Mouse (Mus musculus) adrenal gland, adult 8-10 months (tissue): ENCODE data around the gene Trap1. TPM values are rescaled to one million over a fixed set of nuclear protein-coding genes. Genes with fewer than 3 reads are reported as not detected.
"Not testable (repeated sequence)": the region's sequence is repeated elsewhere in the genome, so short reads cannot be mapped to it uniquely, and the experiment has no call there.

Source experiments
- DNase-seq: peaks from one replicate; pipeline ENCODE4 v3.0.0; 2022
- microRNA-seq, 2 experiments: library from miRNA; unstranded; fragments of <30 nt; microRNA quantifications; one replicate each; pipeline ENCODE4 v1.2.0; 2022
- total RNA-seq, 4 experiments: library from RNA; stranded (reverse); gene quantifications; 2 replicates each; pipeline ENCODE4 v1.2.4; 2022

Trap1 gene
- total RNA-seq, 4 experiments from 2014 or later = 151 to 221 (median 194) TPM

- no peak for DNase-seq
Observed at GRCm38 (mm10) chr16:4035575-4035974, 42.1 kb downstream of the Trap1 start.

- no peak for DNase-seq
Observed at GRCm38 (mm10) chr16:4034476-4034875, 43.2 kb downstream of the Trap1 start.

DNA sequence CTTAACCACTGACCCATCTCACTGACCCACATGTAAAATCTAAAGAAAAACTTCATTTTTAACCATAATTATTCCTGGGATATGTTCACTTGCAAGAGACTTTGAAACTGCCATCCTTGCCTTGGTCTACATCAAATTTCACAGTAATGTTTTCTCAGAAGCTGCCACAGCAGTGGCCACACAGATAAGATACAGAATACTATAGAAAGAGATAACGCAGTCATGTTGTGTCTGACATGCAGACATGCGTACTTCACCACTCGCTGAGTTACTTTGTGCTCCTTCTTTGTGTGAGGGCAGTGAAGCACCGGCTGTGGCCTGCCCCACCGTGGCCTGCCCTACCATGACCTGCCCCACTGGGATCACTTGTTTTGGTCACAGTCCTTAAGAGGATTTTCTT is 43.7 kb downstream of the Trap1 start:
- no peak for DNase-seq

DNA sequence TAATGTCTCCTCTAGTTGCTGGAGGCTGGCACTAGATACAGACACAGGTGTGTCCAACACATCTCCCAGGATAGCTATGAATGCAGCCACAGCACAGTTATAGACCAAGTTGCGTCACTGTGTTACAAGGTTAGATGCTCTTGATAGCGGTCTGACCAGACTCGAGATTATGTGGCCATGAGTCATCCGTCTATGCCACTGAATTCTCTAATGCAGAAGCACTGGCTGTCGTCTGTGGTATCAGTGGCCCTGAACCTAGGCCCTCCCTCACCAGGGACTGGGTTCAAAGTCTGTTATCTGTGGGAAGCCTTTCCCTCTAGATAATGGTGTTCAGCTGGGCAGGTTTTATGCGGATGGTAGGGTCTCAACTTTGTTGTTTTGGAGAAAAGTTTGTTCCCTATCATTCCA is 45.3 kb downstream of the Trap1 start:
- peak; percentile 74 for DNase-seq

DNA sequence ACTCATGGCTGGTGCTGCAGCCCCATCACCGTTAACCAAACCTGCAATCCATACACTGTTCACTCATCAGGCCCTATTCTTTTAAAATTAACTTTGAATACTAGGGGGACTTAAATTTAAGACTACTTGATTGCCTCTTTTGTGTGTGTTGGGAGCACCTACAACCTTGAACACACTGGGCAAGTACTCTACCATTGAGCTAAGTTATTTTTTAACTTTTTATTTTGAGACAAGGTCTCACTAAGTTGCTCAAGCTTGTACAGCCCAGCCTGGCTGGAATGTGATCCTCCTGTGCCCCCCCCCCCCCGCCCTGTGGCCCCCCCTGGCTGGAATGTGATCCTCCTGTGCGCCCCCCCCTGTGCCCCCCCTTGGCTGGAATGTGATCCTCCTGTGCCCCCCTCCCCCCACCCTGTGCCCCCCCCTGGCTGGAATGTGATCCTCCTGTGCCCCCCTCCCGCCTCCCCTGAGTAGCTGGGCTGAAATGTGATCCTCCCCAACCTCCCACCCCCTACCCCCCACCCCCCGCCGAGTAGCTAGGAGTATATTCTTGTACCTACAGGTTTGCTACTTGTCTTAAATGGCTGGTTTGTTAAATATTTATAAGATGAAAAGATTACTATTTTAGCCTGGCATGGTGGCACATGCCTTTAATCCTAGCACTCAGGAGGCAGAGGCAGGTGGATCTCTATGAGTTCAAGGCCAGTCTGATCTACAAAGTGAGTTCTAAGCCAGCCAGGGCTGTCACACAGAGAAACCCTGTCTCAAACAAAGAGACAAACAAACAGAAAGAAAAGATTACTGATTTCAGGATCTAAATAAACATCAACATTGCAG is 46.0 kb downstream of the Trap1 start:
- no peak for DNase-seq

DNA sequence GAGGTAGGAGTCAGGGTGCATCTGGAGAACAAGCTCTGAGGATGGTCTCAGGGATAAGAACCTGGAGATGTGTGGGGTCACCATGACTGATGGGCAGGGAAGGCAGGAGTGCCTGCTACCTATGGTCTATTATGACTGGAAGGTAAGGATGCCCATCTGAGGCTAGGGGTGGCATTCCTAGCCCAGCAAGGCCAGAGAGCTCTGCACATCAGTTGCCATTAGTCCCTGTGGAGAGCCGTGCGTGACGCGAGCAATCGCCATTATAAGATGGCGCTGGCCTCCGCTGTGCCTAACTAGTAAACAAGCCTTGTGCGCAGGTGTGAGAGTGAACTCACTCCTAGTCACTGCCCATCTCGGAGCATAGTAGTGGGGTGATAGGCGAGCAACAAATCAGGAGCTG is 47.1 kb downstream of the Trap1 start:
- no peak for DNase-seq

DNA sequence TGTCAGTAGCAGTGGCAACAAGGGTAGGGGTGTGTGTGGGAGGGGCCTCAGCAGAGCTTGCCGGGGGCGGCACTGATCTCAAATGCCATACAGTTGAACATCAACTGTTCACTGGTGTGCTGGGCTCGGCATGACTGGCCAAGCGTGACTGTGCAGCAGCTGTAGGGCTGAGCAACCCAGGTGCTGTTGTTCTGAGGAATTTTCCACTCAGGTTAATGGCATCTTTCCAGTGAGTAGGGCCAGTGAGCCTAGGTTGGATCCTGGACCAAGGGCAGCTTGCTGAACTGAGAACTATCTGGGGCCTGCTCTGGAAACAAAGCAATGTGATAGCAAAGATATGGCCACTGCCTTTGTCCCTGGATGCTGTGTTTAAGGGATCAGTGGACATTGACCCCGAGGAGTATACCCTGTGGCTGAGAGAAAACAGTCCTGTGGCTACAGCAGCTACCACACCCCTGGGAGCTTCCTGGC is 48.2 kb downstream of the Trap1 start:
- no peak for DNase-seq

DNA sequence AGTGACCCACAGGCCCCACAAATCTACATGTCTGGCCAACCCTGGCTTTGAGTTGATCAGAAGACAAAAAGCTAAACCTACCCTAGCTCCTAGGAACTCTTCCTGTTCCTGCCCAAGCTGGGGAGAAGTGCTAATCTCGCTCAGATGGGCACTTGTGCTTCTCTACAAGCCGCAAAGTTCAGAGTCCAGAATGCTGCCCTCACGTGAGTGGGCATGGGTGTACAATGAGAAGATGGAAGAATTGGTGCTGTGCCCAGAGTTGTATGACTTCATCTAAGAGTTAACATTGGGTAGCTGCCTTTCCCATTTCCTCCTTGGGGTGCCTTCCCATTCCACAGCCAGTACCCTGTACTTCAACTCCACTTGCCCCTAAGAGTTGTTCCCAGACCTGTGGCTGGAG is 50.4 kb downstream of the Trap1 start:
- DNase-seq = no peak

GRCm38 (mm10) chr16:4026672-4027071 is 51.0 kb downstream of the Trap1 start:
- no peak for DNase-seq

DNA sequence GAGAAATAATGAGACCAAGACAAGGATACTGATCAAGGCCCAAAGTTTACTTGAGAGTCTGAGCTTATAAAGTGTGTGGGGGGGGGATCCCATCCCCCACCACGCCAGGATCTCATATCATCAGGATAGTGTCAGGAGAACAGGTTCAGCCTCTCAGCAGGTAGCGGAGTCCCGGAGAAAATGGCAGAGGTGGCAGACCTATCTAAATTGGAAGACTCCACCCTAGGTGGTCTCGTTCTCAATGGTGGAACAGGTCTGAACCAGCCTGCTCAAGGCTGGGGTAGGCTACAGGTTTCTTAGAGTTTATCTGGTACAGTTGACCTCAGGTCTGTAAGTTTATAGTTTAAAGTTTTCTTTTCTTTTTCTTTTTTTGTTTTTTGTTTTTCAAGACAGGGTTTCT is 54.9 kb downstream of the Trap1 start:
- no peak for DNase-seq

- no peak for DNase-seq
Observed at GRCm38 (mm10) chr16:4021241-4021640, 56.4 kb downstream of the Trap1 start.

- not testable (repeated sequence) for DNase-seq
Observed at GRCm38 (mm10) chr16:4017466-4017865, 60.2 kb downstream of the Trap1 start.

DNA sequence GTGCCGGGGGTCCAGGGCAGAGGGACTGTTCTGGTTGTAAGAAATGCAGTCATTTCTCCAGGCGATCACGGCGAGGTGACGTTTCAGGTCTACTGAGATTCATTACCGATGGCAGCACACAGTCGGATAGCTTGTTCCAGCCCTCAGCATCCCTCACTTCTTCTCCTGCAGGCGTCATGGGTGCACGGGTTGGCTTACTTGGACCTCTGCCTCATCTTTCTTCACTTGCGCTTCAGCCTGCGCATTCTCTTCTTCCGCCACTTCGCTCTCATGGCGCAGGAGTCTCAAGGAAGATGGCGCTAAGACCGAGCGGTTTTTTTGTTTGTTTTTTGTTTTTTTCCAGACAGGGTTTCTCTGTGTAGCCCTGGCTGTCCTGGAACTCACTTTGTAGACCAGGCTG is 60.8 kb downstream of the Trap1 start:
- DNase-seq = not testable (repeated sequence)

DNA sequence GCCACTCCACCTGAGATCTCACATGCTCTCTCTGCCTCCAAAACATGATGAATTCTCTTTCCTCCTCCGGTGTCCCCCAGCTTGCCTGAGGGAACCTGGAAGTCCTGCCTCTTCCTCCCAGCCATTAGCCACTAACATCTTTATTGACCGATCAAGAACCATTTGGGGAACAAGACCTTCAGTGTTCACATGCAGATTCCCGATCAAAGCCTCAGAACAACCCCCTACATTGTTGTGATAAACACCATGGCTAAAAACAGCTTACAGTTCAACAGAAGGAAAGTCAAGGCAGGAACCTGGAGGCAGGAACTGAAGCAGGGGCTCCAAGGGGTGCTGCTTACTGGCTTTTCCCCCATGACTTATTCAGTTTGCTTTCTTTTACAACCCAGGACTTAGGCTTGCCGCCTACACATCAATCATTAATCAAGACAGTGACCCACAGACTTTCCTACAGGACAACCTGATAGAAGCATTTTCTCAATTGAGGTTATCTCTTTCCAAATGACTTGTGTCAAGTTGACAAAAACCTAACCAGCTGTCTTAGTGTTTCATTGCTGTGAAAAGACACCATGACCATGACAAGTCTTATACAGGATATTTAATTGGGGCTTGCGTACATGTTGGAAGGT is 63.5 kb downstream of the Trap1 start:
- DNase-seq = no peak

DNA sequence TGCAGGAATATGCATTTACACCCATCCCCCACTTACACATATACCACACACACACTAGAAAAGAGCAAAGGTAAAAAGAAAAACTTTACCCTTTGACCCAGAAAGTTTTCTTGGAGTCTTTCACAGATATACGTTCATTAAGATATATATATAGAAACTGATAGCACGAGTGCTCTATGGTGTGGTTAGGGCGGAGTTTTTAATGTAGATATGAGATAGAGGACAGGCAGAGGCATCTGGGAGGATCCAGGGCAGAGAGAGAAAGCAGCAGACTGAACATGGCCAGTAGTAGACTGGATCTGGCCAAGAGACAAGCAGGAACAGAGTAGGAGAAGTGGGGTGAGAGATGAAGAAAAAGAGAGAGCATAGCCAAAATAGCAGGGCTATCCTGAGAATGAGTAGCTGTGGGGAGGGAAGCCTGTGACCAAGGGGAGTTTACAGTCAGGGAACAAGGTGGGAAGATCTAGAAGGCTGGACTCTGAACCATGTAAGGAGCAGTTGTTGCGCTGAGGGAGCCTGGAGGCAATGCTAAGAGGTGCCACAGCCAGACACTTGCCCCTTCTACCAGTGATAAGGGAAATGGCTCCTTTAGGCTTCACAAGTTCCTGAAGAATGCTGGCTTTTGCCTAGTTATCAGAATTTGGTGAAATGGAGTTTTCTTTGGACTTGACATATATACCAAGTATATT is 64.6 kb downstream of the Trap1 start:
- no peak for DNase-seq

DNA sequence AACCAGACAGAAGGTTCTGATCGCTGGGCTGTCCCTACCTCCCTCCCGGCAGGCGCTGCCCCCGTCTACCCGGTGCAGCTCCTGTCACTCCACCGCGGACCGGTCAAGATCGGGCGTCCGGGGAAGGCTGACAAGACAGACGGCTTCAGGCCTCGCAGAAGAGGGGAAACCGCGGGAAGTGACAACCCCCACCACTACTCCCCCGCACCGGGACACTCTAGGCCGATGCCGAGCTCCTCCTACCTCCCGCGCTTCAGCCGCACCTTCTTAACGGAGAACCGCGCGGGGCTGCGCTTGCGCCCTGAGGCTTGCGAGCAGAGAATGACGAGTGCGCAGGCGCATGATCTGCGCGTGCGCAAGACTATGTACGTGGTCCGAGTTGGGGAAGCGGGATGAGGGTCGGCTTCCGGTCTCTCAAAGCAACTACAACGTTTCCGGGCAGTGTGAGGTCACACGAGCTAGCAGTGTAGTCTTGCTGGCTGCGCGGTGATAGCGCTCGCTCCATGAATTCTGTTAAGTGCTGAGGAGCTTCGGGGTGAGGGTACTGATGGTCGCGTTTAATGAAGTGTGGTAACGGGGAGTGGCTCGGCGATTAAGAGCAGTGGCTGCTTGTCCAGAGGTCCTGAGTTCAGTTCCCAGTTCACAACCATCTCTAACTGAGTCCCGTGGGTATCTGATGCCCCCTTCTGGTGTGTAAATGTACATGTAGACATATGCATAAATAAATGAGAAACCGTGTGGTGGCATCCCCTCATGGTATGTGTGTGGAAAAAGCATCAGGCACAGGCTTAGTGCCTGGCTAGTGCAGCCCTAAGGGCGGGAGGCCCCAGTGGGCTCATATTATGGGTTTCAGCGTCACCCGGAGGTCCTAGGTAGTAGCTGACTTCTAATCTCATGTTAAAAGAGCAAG is 73.9 kb downstream of the Trap1 start, which contains the start of gene Slx4:
Gene Slx4 (minus strand): TSS at position 282 of the 910 bp plus-strand sequence.
- DNase-seq = peak; percentile 94

Small RNAs within 50 kb of the gene (microRNA-seq; reads per million reads assigned to microRNA genes)
- 0 reads per million in 2 experiments for gene Gm23413

Other genes starting within 250 kb of the Trap1 start
- not detected for gene Olfr15, start 246.9 kb downstream of the Trap1 start, total RNA-seq
- gene Zfp174, start 230.6 kb downstream of the Trap1 start, total RNA-seq = 10 to 100 TPM in 2 of 4 experiments, 1 to 10 TPM in 2; 6.2 to 22.0 (median 13.8) TPM
- gene Naa60, start 205.5 kb downstream of the Trap1 start, total RNA-seq = 100 to 1,000 TPM in 3 of 4 experiments, 10 to 100 TPM in 1; 96.5 to 162 (median 105) TPM
- gene Zfp597, start 193.3 kb downstream of the Trap1 start, total RNA-seq = 10 to 100 TPM; 18.9 to 25.4 (median 21.3) TPM
- 1 to 10 TPM; 1.6 to 2.2 (median 2.1) TPM for gene Gm20695, start 193.2 kb downstream of the Trap1 start, total RNA-seq
- gene 1700037C18Rik, start 169.1 kb downstream of the Trap1 start, total RNA-seq = 1 to 10 TPM; 3.6 to 9.3 (median 5.5) TPM
- 10 to 100 TPM; 20.5 to 26.2 (median 22.8) TPM for gene Cluap1, start 169.0 kb downstream of the Trap1 start, total RNA-seq
- gene Nlrc3, start 101.2 kb downstream of the Trap1 start, total RNA-seq = 1 to 10 TPM; 3.0 to 6.3 (median 3.8) TPM
- gene Slx4, start 74.1 kb downstream of the Trap1 start, total RNA-seq = 10 to 100 TPM; 22.0 to 41.0 (median 29.6) TPM
- not detected for gene Dnase1, start 40.9 kb downstream of the Trap1 start, total RNA-seq
- gene Crebbp, start 136.2 kb upstream of the Trap1 start, total RNA-seq = 10 to 100 TPM; 47.8 to 76.1 (median 57.0) TPM